Mouse (Mus musculus) intestine, embryonic 15.5 days (tissue): Measurements from ENCODE around the gene Scgn. TPM values are rescaled to one million over a fixed set of nuclear protein-coding genes. Genes with fewer than 3 reads are reported as not detected.

Experiments
- ATAC-seq: fragments of 200-750 bp; cut with Nextera tagmentation; 2 replicates; pipeline ENCODE4 v1.8.0; 2017; ENCODE audit warnings: moderate TSS enrichment, moderate library complexity
- H3K27ac ChIP-seq: fragments of 300-500 bp; sonication (generic); 2 replicates; pipeline ENCODE4 v1.5.1; 2015; ENCODE audit warnings: mild to moderate bottlenecking, inconsistent platforms
- H3K27me3 ChIP-seq: fragments of 300-500 bp; sonication (generic); replicated peaks from 2 replicates; pipeline ENCODE4 v1.6.1; 2015; ENCODE audit warnings: inconsistent platforms
- H3K36me3 ChIP-seq: fragments of 300-500 bp; sonication (generic); 2 replicates; pipeline ENCODE4 v1.6.1; 2015; ENCODE audit warnings: inconsistent platforms
- H3K4me1 ChIP-seq: fragments of 300-500 bp; sonication (generic); replicated peaks from 2 replicates; pipeline ENCODE4 v1.6.1; 2015; ENCODE audit warnings: inconsistent platforms
- H3K4me2 ChIP-seq: fragments of 300-500 bp; sonication (generic); replicated peaks from 2 replicates; pipeline ENCODE4 v1.6.1; 2015; ENCODE audit warnings: mild to moderate bottlenecking, inconsistent platforms
- H3K4me3 ChIP-seq: fragments of 300-500 bp; sonication (generic); replicated peaks from 2 replicates; pipeline ENCODE4 v1.5.1; 2015; ENCODE audit warnings: inconsistent platforms
- H3K9ac ChIP-seq: fragments of 300-500 bp; sonication (generic); 2 replicates; pipeline ENCODE4 v1.6.1; 2015; ENCODE audit warnings: inconsistent platforms
- H3K9me3 ChIP-seq: fragments of 300-500 bp; sonication (generic); 2 replicates; pipeline ENCODE4 v1.6.1; 2016; ENCODE audit warnings: inconsistent platforms
- WGBS: fragments of 180-500 bp; shearing (Covaris S2); methylation state at CpG from one replicate; pipeline ENCODE4 v1.1.7; 2015; 5-methylcytosine and 5-hydroxymethylcytosine counted together
- polyA plus RNA-seq: library from polyadenylated mRNA; unstranded; fragments of >200 nt; fragmentation: Nextera tagmentation; extraction: Ambion mirVana; gene quantifications from 2 replicates; pipeline ENCODE4 v1.2.1, GENCODE M21; 2015

Gene Scgn
- 7.5 and 8.8 TPM in 2 replicates for polyA plus RNA-seq

GRCm38 (mm10) chr13:23990928-23991327 is at the start of gene Scgn:
Scgn (minus strand) TSS chr13:23991214.
- Histone ChIP-seq H3K4me3 (no peak within 1 kb of the TSS), H3K4me1 (0 out of 2 replicates have a peak, but pooled peaks cover 5% of the 10 kb centered on the region), H3K9ac (no peak within 1 kb of the TSS), H3K36me3 (no peaks in the 10 kb centered on the region), H3K27me3 (peaks cover 11% of the 10 kb centered on the region), H3K4me2 (no peak within 1 kb of the TSS), H3K9me3 (no peaks in the 10 kb centered on the region), H3K27ac (no peak within 1 kb of the TSS)
- WGBS = under 1% methylated on average over 20 of the region's 20 CpGs
- ATAC-seq = peak; percentile 15; the same call in 1 of the 2 replicates

DNA sequence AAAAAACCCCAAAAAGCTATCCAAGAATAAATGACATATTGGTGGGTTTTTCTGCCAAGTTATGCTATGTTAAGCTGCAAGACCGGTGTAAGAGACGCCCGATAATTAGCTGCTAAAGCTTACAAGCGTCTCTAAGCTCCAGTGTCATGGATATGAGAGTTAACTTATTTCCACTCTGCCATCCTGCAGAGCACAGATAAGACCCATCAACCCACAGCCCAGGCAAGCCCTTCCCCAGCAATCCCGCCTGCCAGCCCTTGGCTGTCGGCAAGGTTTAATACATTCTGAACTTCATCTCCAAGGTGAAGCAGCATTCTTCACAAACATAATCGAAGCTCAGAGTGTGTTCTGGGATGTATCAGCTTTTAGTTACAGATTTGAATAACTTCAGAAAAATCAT is 49.2 kb upstream of the Scgn start:
- no peaks in the 10 kb centered on the region for H3K9me3 ChIP-seq
- H3K27me3 ChIP-seq = no peaks in the 10 kb centered on the region
- ATAC-seq = no peak
- WGBS = 89% methylated on average over 7 of the region's 7 CpGs
- no peak overlapping the region for H3K27ac ChIP-seq
- no peak overlapping the region for H3K4me2 ChIP-seq
- peaks cover 8% of the 10 kb centered on the region for H3K36me3 ChIP-seq
- no peak overlapping the region for H3K4me3 ChIP-seq
- H3K9ac ChIP-seq = no peak overlapping the region
- no peaks in the 10 kb centered on the region for H3K4me1 ChIP-seq

DNA sequence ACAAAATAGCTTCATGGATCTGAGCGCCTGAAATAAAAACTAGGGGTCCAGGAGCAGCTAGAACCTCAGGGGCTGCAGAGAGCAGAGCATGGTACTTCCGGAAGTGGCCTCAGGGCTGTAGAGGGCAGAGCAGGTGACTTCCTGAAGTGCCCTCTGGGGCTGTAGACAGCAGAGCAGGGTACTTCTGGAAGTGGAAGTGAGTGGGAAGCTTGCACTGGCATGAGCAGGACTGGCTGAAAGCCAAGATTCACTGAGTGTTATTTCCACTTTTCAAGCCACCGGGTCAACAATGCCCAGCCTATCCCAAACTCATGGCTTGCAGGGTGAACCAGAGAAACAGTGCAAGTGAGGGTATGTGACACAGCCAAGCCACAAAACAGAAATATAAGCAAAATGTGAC is 46.5 kb upstream of the Scgn start:
- Histone ChIP-seq H3K4me2 (no peak overlapping the region), H3K27ac (no peak overlapping the region), H3K9me3 (no peaks in the 10 kb centered on the region), H3K9ac (no peak overlapping the region), H3K4me3 (no peak overlapping the region), H3K27me3 (no peaks in the 10 kb centered on the region), H3K4me1 (no peaks in the 10 kb centered on the region), H3K36me3 (peaks cover 4% of the 10 kb centered on the region)
- no peak for ATAC-seq
- 83% methylated on average over 3 of the region's 3 CpGs for WGBS

- no peaks in the 10 kb centered on the region for H3K4me1 ChIP-seq
These were observed 45.1 kb upstream of the Scgn start for GRCm38 (mm10) chr13:24036150-24036549.

DNA sequence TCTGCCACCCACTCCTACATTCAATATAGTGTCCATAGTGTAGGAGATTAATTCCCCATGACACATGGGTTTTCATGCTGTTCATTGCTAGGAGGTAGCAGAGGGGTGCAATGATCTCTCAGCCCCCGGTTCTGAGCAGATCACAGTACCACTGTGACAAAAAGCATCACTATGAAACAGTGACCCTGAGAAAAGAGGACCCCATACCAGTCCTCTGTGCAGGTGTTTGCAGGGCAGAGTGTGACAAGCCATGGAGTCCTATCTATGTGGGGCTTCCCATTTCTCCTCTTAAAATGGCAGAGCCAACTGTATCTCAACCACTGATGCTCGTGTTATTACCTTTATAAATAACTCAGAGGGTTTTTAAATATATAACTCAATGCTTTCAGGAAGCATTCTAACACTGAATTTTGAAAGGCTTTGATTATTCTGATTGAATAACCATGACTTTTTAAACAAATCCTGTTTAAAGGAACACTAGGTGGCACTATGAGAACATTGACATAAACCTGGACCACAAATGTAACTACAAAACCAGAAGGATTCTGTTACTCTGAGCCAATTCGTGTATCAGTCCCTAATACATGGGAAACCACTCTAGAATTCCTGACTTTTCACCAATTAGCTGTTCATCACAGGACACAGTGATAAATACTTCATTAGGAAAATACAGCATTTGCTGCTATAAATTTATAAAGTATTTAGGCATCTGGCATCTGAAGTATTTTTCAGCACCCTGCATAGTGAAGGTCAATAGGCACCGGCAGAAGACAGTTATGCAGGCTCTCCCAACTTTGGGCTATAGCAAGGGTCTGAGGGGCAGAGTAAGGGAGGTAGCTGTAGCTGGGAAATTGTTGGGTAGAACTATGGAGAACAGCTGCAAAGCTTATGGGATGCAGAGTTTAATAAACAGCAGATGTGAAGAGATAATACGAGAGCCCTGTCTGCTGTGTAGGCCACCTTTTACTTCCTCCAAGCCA is 36.5 kb upstream of the Scgn start:
- H3K9me3 ChIP-seq = no peaks in the 10 kb centered on the region
- H3K27me3 ChIP-seq = no peaks in the 10 kb centered on the region
- no peaks in the 10 kb centered on the region for H3K36me3 ChIP-seq
- no peak overlapping the region for H3K27ac ChIP-seq
- H3K4me1 ChIP-seq = no peaks in the 10 kb centered on the region
- H3K4me3 ChIP-seq = no peak overlapping the region
- WGBS = 62% methylated on average over 5 of the region's 5 CpGs
- ATAC-seq = no peak
- H3K4me2 ChIP-seq = no peak overlapping the region
- no peak overlapping the region for H3K9ac ChIP-seq

More at GRCm38 (mm10) chr13:24036150-24036549, 45.1 kb upstream of the Scgn start:
- Histone ChIP-seq H3K4me2 (no peak overlapping the region), H3K27ac (no peak overlapping the region), H3K27me3 (no peaks in the 10 kb centered on the region), H3K9ac (no peak overlapping the region), H3K9me3 (no peaks in the 10 kb centered on the region), H3K4me3 (no peak overlapping the region), H3K36me3 (peaks cover 4% of the 10 kb centered on the region)
- WGBS = 82% methylated on average over 18 of the region's 18 CpGs
- no peak for ATAC-seq

- no peaks in the 10 kb centered on the region for H3K9me3 ChIP-seq
- no peaks in the 10 kb centered on the region for H3K4me1 ChIP-seq
- H3K4me3 ChIP-seq = no peak overlapping the region
- H3K9ac ChIP-seq = no peak overlapping the region
- ATAC-seq = no peak
- H3K4me2 ChIP-seq = no peak overlapping the region
- H3K36me3 ChIP-seq = no peaks in the 10 kb centered on the region
- H3K27ac ChIP-seq = no peak overlapping the region
- no peaks in the 10 kb centered on the region for H3K27me3 ChIP-seq
- WGBS = 89% methylated on average over 4 of the region's 4 CpGs
These were observed 27.5 kb upstream of the Scgn start for GRCm38 (mm10) chr13:24018515-24018914.

DNA sequence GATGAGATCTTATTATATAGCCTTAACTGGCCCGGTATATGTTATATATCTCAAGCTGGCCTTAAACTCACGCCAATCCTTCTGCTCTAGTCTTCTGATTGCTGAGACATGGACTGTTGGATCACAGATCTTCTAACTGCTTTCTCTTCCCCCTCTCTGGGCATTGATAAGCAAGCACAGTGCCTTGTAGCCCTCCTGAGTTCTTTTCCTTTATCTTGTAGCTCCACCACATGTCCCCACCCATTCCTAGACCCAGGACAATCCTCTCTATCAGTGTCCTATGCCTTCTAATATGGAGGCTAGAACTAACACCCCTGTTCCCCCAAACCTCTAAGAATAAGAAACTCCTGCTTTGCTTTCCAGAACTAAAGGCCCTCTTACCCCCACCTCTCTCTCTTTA is 14.5 kb upstream of the Scgn start:
- Histone ChIP-seq H3K4me2 (no peak overlapping the region), H3K4me3 (no peak overlapping the region), H3K27me3 (no peaks in the 10 kb centered on the region), H3K9me3 (no peaks in the 10 kb centered on the region), H3K36me3 (no peaks in the 10 kb centered on the region), H3K4me1 (no peaks in the 10 kb centered on the region), H3K27ac (no peak overlapping the region), H3K9ac (no peak overlapping the region)
- no peak for ATAC-seq
- WGBS = 91% methylated on average over 2 of the region's 2 CpGs

DNA sequence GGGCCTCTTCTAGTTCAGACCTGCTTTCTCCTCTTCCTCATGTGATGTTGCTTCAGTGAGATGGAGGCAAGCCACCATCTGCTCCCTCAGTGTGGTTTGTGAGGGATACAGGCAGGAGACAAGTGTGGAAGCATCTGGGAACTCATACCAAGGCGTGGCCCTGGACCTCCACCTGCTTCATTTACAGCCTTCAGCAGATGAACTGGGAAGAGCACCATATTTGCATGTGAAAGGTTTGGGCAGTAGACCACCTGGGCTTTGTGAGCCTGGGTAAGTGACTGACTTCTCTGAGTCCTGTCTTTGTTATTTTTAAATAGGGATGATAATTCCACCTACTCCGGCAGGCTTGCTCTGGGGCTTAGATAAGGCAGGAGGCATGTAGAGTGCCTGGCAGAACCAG is 10.8 kb upstream of the Scgn start:
- H3K36me3 ChIP-seq = no peaks in the 10 kb centered on the region
- H3K4me2 ChIP-seq = no peak overlapping the region

DNA sequence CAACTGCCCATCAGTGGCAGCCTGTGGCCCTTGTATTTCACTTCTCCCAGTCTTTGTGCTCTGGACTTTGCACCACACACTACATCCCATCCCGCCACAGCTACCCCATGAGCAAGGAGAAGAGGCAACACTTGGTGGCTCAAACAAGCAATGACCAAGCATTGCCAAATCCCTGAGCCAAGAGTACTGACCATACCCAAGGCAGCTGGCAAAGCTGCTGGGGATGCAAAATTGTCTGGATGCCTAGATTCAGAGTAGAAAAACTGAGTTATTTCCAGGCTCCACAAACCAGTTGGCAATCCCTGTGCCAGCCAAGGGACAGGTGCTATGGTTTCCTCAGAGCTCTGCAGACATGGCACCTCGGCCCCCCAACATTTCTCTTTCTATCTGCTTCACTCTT is 10.1 kb upstream of the Scgn start:
- Histone ChIP-seq H3K27me3 (no peaks in the 10 kb centered on the region), H3K9ac (no peak overlapping the region), H3K4me2 (no peak overlapping the region), H3K9me3 (no peaks in the 10 kb centered on the region), H3K4me3 (no peak overlapping the region), H3K27ac (no peak overlapping the region), H3K4me1 (no peaks in the 10 kb centered on the region), H3K36me3 (no peaks in the 10 kb centered on the region)
- WGBS = 74% methylated on average over 2 of the region's 2 CpGs
- ATAC-seq = no peak

More for the DNA sequence above, 10.8 kb upstream of the Scgn start:
- no peak for ATAC-seq
- Histone ChIP-seq H3K4me1 (no peaks in the 10 kb centered on the region), H3K4me3 (no peak overlapping the region), H3K27me3 (no peaks in the 10 kb centered on the region), H3K9ac (no peak overlapping the region), H3K27ac (no peak overlapping the region), H3K9me3 (no peaks in the 10 kb centered on the region)
- WGBS = 52% methylated on average over 2 of the region's 2 CpGs

GRCm38 (mm10) chr13:23998826-23999225 is 7.8 kb upstream of the Scgn start:
- no peaks in the 10 kb centered on the region for H3K9me3 ChIP-seq
- H3K4me2 ChIP-seq = no peak overlapping the region
- H3K36me3 ChIP-seq = no peaks in the 10 kb centered on the region
- 0 out of 2 replicates have a peak, but pooled peaks cover 3% of the 10 kb centered on the region for H3K4me1 ChIP-seq
- ATAC-seq = no peak
- no peak overlapping the region for H3K9ac ChIP-seq
- no peak overlapping the region for H3K4me3 ChIP-seq
- no peaks in the 10 kb centered on the region for H3K27me3 ChIP-seq
- WGBS = 76% methylated on average over 2 of the region's 2 CpGs
- no peak overlapping the region for H3K27ac ChIP-seq

DNA sequence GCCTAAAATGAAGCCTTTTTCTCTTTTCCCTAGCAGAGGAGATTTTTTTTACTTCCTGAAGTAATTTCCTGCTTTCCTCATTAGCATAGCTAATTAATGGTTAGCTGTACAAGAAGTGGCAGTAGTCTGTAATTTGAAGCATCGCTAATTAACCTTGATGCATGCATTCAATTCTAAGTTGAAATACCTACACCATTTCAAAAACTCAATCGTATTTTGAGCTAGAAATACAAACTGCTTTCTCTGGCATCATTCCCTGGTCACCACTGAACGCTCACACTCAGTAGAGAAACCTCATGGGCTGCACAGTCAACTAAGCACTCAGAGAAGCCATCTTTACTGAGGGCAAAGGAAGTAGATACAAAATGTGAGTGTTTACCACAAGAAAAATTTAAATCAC is 3.7 kb upstream of the Scgn start:
- H3K4me1 ChIP-seq = 0 out of 2 replicates have a peak, but pooled peaks cover 5% of the 10 kb centered on the region
- no peaks in the 10 kb centered on the region for H3K36me3 ChIP-seq
- ATAC-seq = no peak
- no peak overlapping the region for H3K27ac ChIP-seq
- H3K9ac ChIP-seq = no peak overlapping the region
- no peaks in the 10 kb centered on the region for H3K9me3 ChIP-seq
- H3K4me2 ChIP-seq = no peak overlapping the region
- H3K4me3 ChIP-seq = no peak overlapping the region
- H3K27me3 ChIP-seq = peaks cover 11% of the 10 kb centered on the region
- 74% methylated on average over 3 of the region's 3 CpGs for WGBS

DNA sequence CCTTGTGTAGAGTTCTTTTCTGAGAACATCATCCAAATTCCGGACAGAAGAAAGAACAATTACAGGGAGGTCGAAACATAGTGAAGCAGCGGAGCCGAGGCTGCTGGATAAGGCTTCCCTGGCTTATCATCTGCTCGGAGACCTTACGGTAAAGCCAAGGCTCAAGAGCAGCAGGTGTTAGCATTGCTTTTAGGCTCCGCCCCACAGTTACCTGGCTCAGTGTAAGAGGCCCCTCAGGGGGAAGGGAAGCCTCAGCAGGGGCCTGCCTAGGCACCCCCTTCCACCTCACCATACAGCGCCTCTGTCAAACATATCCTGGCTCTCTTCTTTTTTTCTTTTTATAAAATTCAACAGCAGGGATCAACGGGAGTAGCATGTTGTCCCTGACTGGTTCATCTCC is 3.0 kb upstream of the Scgn start:
- peak; percentile 61; the same call in 1 of the 2 replicates for ATAC-seq
- 12% methylated on average over 9 of the region's 9 CpGs for WGBS
- no peak overlapping the region for H3K9ac ChIP-seq
- H3K27ac ChIP-seq = no peak overlapping the region
- H3K4me1 ChIP-seq = 0 out of 2 replicates have a peak, but pooled peaks cover 5% of the 10 kb centered on the region
- H3K9me3 ChIP-seq = no peaks in the 10 kb centered on the region
- H3K27me3 ChIP-seq = peaks cover 11% of the 10 kb centered on the region
- H3K4me2 ChIP-seq = peak overlapping the region; percentile 7; the same call in 1 of the 2 replicates
- H3K36me3 ChIP-seq = no peaks in the 10 kb centered on the region
- no peak overlapping the region for H3K4me3 ChIP-seq
